Mouse (Mus musculus) erythroblast, embryonic 14.5 days (primary cell): ENCODE measurements around the gene Hist1h1c.

ENCODE experiments used
- GATA1 ChIP-seq: IDR thresholded peaks from 2 replicates; pipeline ENCODE4 v1.6.1; 2012; ENCODE audit warnings: low read length, inconsistent platforms, mixed read lengths
- TAL1 ChIP-seq: IDR thresholded peaks from 3 replicates; pipeline ENCODE4 v1.6.1; 2012; ENCODE audit warnings: low read length, inconsistent platforms, mixed read lengths

- TF ChIP-seq GATA1 (no peak), TAL1 (no peak)
These were observed 49.7 kb upstream of the Hist1h1c start for GRCm38 (mm10) chr13:23688956-23689355.
